21 mouse cellular contexts compared by ENCODE assay signal in genomic region chr16:87132082-87132481, GRCm38 (mm10).
DNase-seq lines count a peak whose midpoint lies in the region; ATAC-seq and TF ChIP-seq lines count a peak whose summit lies in the region.
"Had no signal": no experiment of that assay in that cellular context is flagged by ENCODE, and none has a peak within 500 bp of the region (broad histone marks: within the 10 kb centered on the region; RNA-seq: fewer than 3 reads in every experiment).

No protein-coding gene starts in this region.

- ATAC-seq in kidney, embryonic 15.5 days (replicated peaks; ENCODE audit: low FRiP score), result peak; percentile 60; the same call in 1 of the 2 replicates
- no peak for ATAC-seq in stomach, embryonic 16.5 days (ENCODE audit: insufficient read depth, low FRiP score)
- ATAC-seq in stomach, postnatal 0 days (ENCODE audit: low FRiP score, low TSS enrichment), result no peak
- ATAC-seq: activated CD4-positive, CD25-positive, alpha-beta regulatory T cell, adult 4 months; forebrain, embryonic 14.5 days; Patski had no signal

- H3K4me3 ChIP-seq in kidney, embryonic 15.5 days (replicated peaks), result no peak overlapping the region
- H3K4me3 ChIP-seq in stomach, embryonic 16.5 days (replicated peaks; ENCODE audit: low read length), result no peak overlapping the region
- H3K4me3 ChIP-seq in stomach, postnatal 0 days (ENCODE audit: low read depth, low read length), result no peak overlapping the region
- H3K4me3 ChIP-seq: embryonic facial prominence, embryonic 10.5 days; gastrocnemius, adult 2 months; heart, embryonic 13.5 days; hindbrain, embryonic 13.5 days had no signal

- TF ChIP-seq CTCF in stomach, postnatal 0 days (IDR thresholded peaks at IDR 0.05; ENCODE audit: low read depth), result no peak

- H3K4me1 ChIP-seq in kidney, embryonic 15.5 days, result no peaks in the 10 kb centered on the region
- no peaks in the 10 kb centered on the region for H3K4me1 ChIP-seq in stomach, embryonic 16.5 days (ENCODE audit: control insufficient read depth, insufficient read depth, low read length)
- no peaks in the 10 kb centered on the region for H3K4me1 ChIP-seq in stomach, postnatal 0 days (replicated peaks; ENCODE audit: control insufficient read depth, insufficient read depth)
- H3K4me1 ChIP-seq: embryonic facial prominence, embryonic 10.5 days had no signal

- no peaks in the 10 kb centered on the region for H3K27me3 ChIP-seq in kidney, embryonic 15.5 days
- no peaks in the 10 kb centered on the region for H3K27me3 ChIP-seq in stomach, embryonic 16.5 days (ENCODE audit: control insufficient read depth, insufficient read depth, low read length)
- H3K27me3 ChIP-seq in stomach, postnatal 0 days (ENCODE audit: control insufficient read depth, insufficient read depth, low read length), result no peaks in the 10 kb centered on the region
- H3K27me3 ChIP-seq: CH12.LX; heart, embryonic 13.5 days; hindbrain, embryonic 13.5 days; Patski had no signal

- H3K4me2 ChIP-seq in kidney, embryonic 15.5 days, result no peak overlapping the region
- H3K4me2 ChIP-seq in stomach, embryonic 16.5 days (ENCODE audit: low read depth, low read length), result no peak overlapping the region
- H3K4me2 ChIP-seq in stomach, postnatal 0 days (replicated peaks; ENCODE audit: low read depth), result no peak overlapping the region
- H3K4me2 ChIP-seq: heart, embryonic 13.5 days; hindbrain, embryonic 13.5 days had no signal

- 80% methylated on average over 4 of the region's 4 CpGs for WGBS in kidney, embryonic 15.5 days
- 79% methylated on average over 4 of the region's 4 CpGs for WGBS in stomach, embryonic 16.5 days
- WGBS in stomach, postnatal 0 days, result 65% methylated on average over 4 of the region's 4 CpGs

- no peaks in the 10 kb centered on the region for H3K36me3 ChIP-seq in kidney, embryonic 15.5 days
- no peaks in the 10 kb centered on the region for H3K36me3 ChIP-seq in stomach, embryonic 16.5 days (ENCODE audit: control insufficient read depth, insufficient read depth, low read length)
- H3K36me3 ChIP-seq in stomach, postnatal 0 days (ENCODE audit: control insufficient read depth, insufficient read depth, low read length), result no peaks in the 10 kb centered on the region
- H3K36me3 ChIP-seq: embryonic facial prominence, embryonic 10.5 days; heart, embryonic 13.5 days; hindbrain, embryonic 13.5 days had no signal

- no peak overlapping the region for H3K9ac ChIP-seq in kidney, embryonic 15.5 days
- no peak overlapping the region for H3K9ac ChIP-seq in stomach, embryonic 16.5 days (ENCODE audit: low read length)
- H3K9ac ChIP-seq in stomach, postnatal 0 days (ENCODE audit: low read length), result no peak overlapping the region
- H3K9ac ChIP-seq: heart, embryonic 13.5 days; hindbrain, embryonic 13.5 days had no signal

- H3K27ac ChIP-seq in kidney, embryonic 15.5 days, result no peak overlapping the region
- peak overlapping the region; percentile 43; the same call in 1 of the 2 replicates for H3K27ac ChIP-seq in stomach, embryonic 16.5 days (ENCODE audit: low read length)
- no peak overlapping the region for H3K27ac ChIP-seq in stomach, postnatal 0 days (replicated peaks)
- H3K27ac ChIP-seq: embryonic facial prominence, embryonic 10.5 days; gastrocnemius, adult 2 months; heart, embryonic 13.5 days; hindbrain, embryonic 13.5 days had no signal

- H3K9me3 ChIP-seq in kidney, embryonic 15.5 days (replicated peaks), result no peaks in the 10 kb centered on the region
- H3K9me3 ChIP-seq in stomach, embryonic 16.5 days (replicated peaks; ENCODE audit: control insufficient read depth, low read length), result no peaks in the 10 kb centered on the region
- no peaks in the 10 kb centered on the region for H3K9me3 ChIP-seq in stomach, postnatal 0 days (ENCODE audit: control insufficient read depth, low read length)
- H3K9me3 ChIP-seq: embryonic facial prominence, embryonic 10.5 days; heart, embryonic 13.5 days; hindbrain, embryonic 13.5 days had no signal

- no peak for DNase-seq in kidney, adult 8-10 months
- DNase-seq in stomach, postnatal 0 days (ENCODE audit: low spot score), result no peak
- peak; percentile 16 for DNase-seq in lung, postnatal 14 days
- DNase-seq in gastrocnemius, postnatal 36 days, result no peak
- no peak for DNase-seq in layer of hippocampus, postnatal 25 days (ENCODE audit: extremely low spot score in 1 of 2, low spot score in 1 of 2)
- DNase-seq: adrenal gland, postnatal 14 days; cerebellum, adult 2 months; cerebellum, postnatal 10 days; gastrocnemius, adult 2 months; gastrocnemius, postnatal 25 days; heart, adult 11 months; heart, postnatal 14 days had no signal

- intact Hi-C loops in gastrocnemius, postnatal 36 days (cut with DNase I), result no loop called here

- TF ChIP-seq EP300 in stomach, postnatal 0 days (optimal IDR thresholded peaks at IDR 0.05), result no peak
